ENCODE assay signal across 15 mouse cellular contexts in the genomic region with DNA sequence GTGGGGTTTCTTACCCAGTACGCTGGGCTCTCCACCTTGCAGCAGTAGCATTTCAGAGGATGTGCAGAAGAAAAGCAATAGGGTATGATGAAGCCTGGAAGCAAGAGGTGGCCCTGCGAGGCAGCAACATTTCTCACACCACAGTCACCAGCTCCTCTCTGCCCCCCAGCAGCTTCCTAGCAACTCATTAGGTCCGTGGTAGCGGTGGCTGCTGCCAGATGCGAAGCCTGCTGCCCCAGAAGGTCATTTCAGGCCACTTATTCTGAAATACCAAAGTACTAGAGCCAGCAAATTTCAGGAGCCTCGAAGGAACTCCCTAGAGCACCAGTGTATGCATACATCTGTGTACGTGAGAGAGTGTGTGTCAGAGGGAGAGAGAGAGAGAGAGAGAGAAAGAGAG. TPM values are rescaled to one million over a fixed set of nuclear protein-coding genes. Genes with fewer than 3 reads are reported as not detected.
DNase-seq lines count a peak whose midpoint lies in the region; ATAC-seq and TF ChIP-seq lines count a peak whose summit lies in the region.
"Had no signal": no experiment of that assay in that cellular context is flagged by ENCODE, and none has a peak within 500 bp of the region (broad histone marks: within the 10 kb centered on the region; RNA-seq: fewer than 3 reads in every experiment).

No protein-coding gene starts in this region.

- intact Hi-C loops in heart, postnatal 10 days (cut with DNase I), result no loop called here

- no peak overlapping the region for H3K4me3 ChIP-seq in hindbrain, embryonic 12.5 days
- no peak overlapping the region for H3K4me3 ChIP-seq in midbrain, embryonic 12.5 days
- H3K4me3 ChIP-seq in liver, embryonic 12.5 days, result no peak overlapping the region
- no peak overlapping the region for H3K4me3 ChIP-seq in cerebellum, adult 2 months (replicated peaks; ENCODE audit: insufficient read depth, low read depth, low read length)
- H3K4me3 ChIP-seq: forebrain, embryonic 13.5 days; heart, embryonic 13.5 days; limb, embryonic 13.5 days; myocyte had no signal

- H3K36me3 ChIP-seq in hindbrain, embryonic 12.5 days, result no peaks in the 10 kb centered on the region
- no peaks in the 10 kb centered on the region for H3K36me3 ChIP-seq in midbrain, embryonic 12.5 days
- H3K36me3 ChIP-seq in liver, embryonic 12.5 days, result no peaks in the 10 kb centered on the region
- H3K36me3 ChIP-seq: heart, embryonic 13.5 days; limb, embryonic 13.5 days had no signal

- peak; percentile 15 to 18 for DNase-seq in heart, postnatal 10 days
- DNase-seq in heart, adult 18-20 months, result no peak
- DNase-seq in Muller cell, postnatal 12 days (ENCODE audit: inconsistent ontology term), result peak; percentile 9
- no peak for DNase-seq in spleen, postnatal 36 days (ENCODE audit: low spot score in 2 of 2)
- no peak for DNase-seq in cerebellum, adult 2 months
- DNase-seq: gastrocnemius, postnatal 10 days; right cerebral cortex, adult 18-20 months; thymus, postnatal 25 days had no signal

- ATAC-seq in hindbrain, embryonic 12.5 days (ENCODE audit: low FRiP score), result no peak
- 0 out of 2 replicates have a peak, but pooled peaks have one; percentile 25 for ATAC-seq in midbrain, embryonic 12.5 days (ENCODE audit: low FRiP score, low read depth)
- ATAC-seq in liver, embryonic 12.5 days, result no peak
- ATAC-seq: forebrain, embryonic 13.5 days had no signal

- peaks cover 30% of the 10 kb centered on the region for H3K4me1 ChIP-seq in hindbrain, embryonic 12.5 days
- peaks cover 24% of the 10 kb centered on the region for H3K4me1 ChIP-seq in midbrain, embryonic 12.5 days
- H3K4me1 ChIP-seq in liver, embryonic 12.5 days, result no peaks in the 10 kb centered on the region
- H3K4me1 ChIP-seq in cerebellum, adult 2 months (ENCODE audit: control insufficient read depth, insufficient read depth, low read length), result no peaks in the 10 kb centered on the region
- H3K4me1 ChIP-seq: limb, embryonic 13.5 days had no signal

- no peak for TF ChIP-seq POLR2A in cerebellum, adult 2 months (IDR thresholded peaks at IDR 0.05; ENCODE audit: borderline replicate concordance, insufficient read depth, low read length)

- no peak overlapping the region for H3K9ac ChIP-seq in hindbrain, embryonic 12.5 days
- no peak overlapping the region for H3K9ac ChIP-seq in midbrain, embryonic 12.5 days (replicated peaks)
- no peak overlapping the region for H3K9ac ChIP-seq in liver, embryonic 12.5 days
- H3K9ac ChIP-seq: forebrain, embryonic 13.5 days; heart, embryonic 13.5 days; limb, embryonic 13.5 days had no signal

- no peak overlapping the region for H3K4me2 ChIP-seq in hindbrain, embryonic 12.5 days (replicated peaks)
- H3K4me2 ChIP-seq in midbrain, embryonic 12.5 days (replicated peaks), result no peak overlapping the region
- H3K4me2 ChIP-seq in liver, embryonic 12.5 days, result no peak overlapping the region
- H3K4me2 ChIP-seq: forebrain, embryonic 13.5 days; heart, embryonic 13.5 days; limb, embryonic 13.5 days had no signal

- WGBS in hindbrain, embryonic 12.5 days, result 18% methylated on average over 7 of the region's 7 CpGs
- 32% methylated on average over 7 of the region's 7 CpGs for WGBS in midbrain, embryonic 12.5 days
- WGBS in liver, embryonic 12.5 days (ENCODE audit: insufficient replicate concordance), result 36% methylated on average over 7 of the region's 7 CpGs
- WGBS in cerebellum, adult 2 months, result 33% methylated on average over 7 of the region's 7 CpGs

- no peaks in the 10 kb centered on the region for H3K9me3 ChIP-seq in hindbrain, embryonic 12.5 days (replicated peaks)
- H3K9me3 ChIP-seq in midbrain, embryonic 12.5 days, result no peaks in the 10 kb centered on the region
- no peaks in the 10 kb centered on the region for H3K9me3 ChIP-seq in liver, embryonic 12.5 days (replicated peaks)
- H3K9me3 ChIP-seq: forebrain, embryonic 13.5 days; heart, embryonic 13.5 days; limb, embryonic 13.5 days had no signal

- no peak for TF ChIP-seq CTCF in cerebellum, adult 2 months (IDR thresholded peaks at IDR 0.05; ENCODE audit: borderline replicate concordance, insufficient read depth, low read depth, low read length)

- peak overlapping the region; percentile 53; the same call in 1 of the 2 replicates for H3K27ac ChIP-seq in hindbrain, embryonic 12.5 days
- peak overlapping the region; percentile 73 for H3K27ac ChIP-seq in midbrain, embryonic 12.5 days (replicated peaks)
- H3K27ac ChIP-seq in liver, embryonic 12.5 days, result no peak overlapping the region
- no peak overlapping the region for H3K27ac ChIP-seq in cerebellum, adult 2 months (ENCODE audit: insufficient read depth, low read length)
- H3K27ac ChIP-seq: heart, embryonic 13.5 days; limb, embryonic 13.5 days had no signal

- H3K27me3 ChIP-seq in hindbrain, embryonic 12.5 days, result no peaks in the 10 kb centered on the region
- H3K27me3 ChIP-seq in midbrain, embryonic 12.5 days, result no peaks in the 10 kb centered on the region
- H3K27me3 ChIP-seq in liver, embryonic 12.5 days (replicated peaks), result no peaks in the 10 kb centered on the region
- no peaks in the 10 kb centered on the region; the same call in 1 of the 2 replicates for H3K27me3 ChIP-seq in cerebellum, adult 2 months (ENCODE audit: control insufficient read depth, insufficient read depth, low read length)
- H3K27me3 ChIP-seq: forebrain, embryonic 13.5 days had no signal

RNA-seq across cellular contexts. Expression of gene Galnt14, which starts 9.2 kb away (rescaled TPM):
- under 1 TPM; 0.12 to 0.17 TPM for total RNA-seq in heart, postnatal 10 days (2021)
- not detected for total RNA-seq in heart, adult 18-20 months (2021)
- polyA plus RNA-seq in hindbrain, embryonic 12.5 days (2016; fragmentation: Nextera tagmentation; extraction: Ambion mirVana), result 6.5 and 7.0 TPM in 2 replicates
- polyA plus RNA-seq in midbrain, embryonic 12.5 days (2016; fragmentation: Nextera tagmentation; extraction: Ambion mirVana), result 6.8 and 7.8 TPM in 2 replicates
- 0.23 and 0.28 TPM in 2 replicates for polyA plus RNA-seq in liver, embryonic 12.5 days (2016; fragmentation: Nextera tagmentation; extraction: Ambion mirVana)
- 6.4 and 7.6 TPM in 2 replicates for polyA plus RNA-seq in cerebellum, adult 2 months (2012; rRNA removed)
- polyA plus RNA-seq: myocyte had no signal

Comparison
In these comparisons a context has a peak if more than half of its experiments do, and no peak if none do; other contexts are left out.
1. DNase-seq: peak in heart, postnatal 10 days (2 of 2) and Muller cell, postnatal 12 days (single experiment); none in heart, adult 18-20 months (0 of 2), spleen, postnatal 36 days (0 of 2) and cerebellum, adult 2 months (0 of 2).
2. H3K27ac ChIP-seq: peak in hindbrain, embryonic 12.5 days (single experiment) and midbrain, embryonic 12.5 days (single experiment); none in liver, embryonic 12.5 days (single experiment) and cerebellum, adult 2 months (single experiment).